Mouse (Mus musculus): ENCODE results near the gene Recql5.
A peak's percentile ranks its signal among the peaks of the same experiment; 100 is the strongest.

The Recql5 gene

GRCm38 (mm10) chr11:115939690-115940329 is 6.5 kb upstream of the Recql5 start:
- peak in 1 of 2 experiments; percentile 36 for DNase-seq (ENCODE audit: low spot score in 2 of 2)

DNA sequence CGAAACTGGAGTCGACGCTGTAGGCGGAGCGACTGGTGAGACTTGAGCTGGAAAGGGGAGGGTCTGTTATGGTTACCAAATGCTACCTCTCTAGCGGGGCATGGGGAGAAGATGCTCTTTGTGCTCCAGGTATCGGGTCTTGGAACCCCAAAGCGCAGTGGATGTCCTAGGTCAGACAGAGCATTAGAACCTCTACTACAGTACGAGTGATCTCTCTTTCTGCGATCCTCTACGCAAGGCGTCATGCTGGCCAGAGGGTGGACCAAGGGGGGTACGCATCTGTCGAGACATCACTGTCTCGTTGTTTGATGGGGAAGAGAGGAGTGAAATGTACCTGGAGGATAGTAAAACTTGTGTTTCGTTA is 452 bp upstream of the Recql5 start:
- DNase-seq (ENCODE audit: low spot score in 2 of 2) = no peak

- no peak for DNase-seq (ENCODE audit: low spot score in 2 of 2)
Observed at GRCm38 (mm10) chr11:115931235-115931634, 2.0 kb downstream of the Recql5 start.

- DNase-seq (ENCODE audit: low spot score in 2 of 2) = no peak
Observed at GRCm38 (mm10) chr11:115929818-115930217, 3.5 kb downstream of the Recql5 start.

DNA sequence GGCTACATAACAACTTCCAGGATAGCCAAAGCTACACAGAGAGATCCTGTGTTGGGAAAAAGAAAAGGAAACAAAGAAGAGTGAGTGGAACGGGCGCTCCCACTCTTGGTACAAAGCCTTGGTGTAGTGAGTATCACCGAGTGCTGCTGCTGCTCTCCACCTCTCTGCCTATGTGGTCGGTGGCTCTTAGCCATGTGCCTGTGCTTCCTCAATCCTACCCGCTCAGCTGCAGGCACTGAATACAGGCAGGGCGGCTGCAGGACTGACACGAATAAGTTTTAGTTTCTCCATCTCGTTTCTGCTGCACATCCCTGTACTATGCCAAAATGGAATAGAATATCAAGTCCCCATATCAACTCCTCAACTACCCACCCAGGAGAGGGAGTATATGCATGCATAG is 4.2 kb downstream of the Recql5 start:
- no peak for DNase-seq (ENCODE audit: low spot score in 2 of 2)

DNA sequence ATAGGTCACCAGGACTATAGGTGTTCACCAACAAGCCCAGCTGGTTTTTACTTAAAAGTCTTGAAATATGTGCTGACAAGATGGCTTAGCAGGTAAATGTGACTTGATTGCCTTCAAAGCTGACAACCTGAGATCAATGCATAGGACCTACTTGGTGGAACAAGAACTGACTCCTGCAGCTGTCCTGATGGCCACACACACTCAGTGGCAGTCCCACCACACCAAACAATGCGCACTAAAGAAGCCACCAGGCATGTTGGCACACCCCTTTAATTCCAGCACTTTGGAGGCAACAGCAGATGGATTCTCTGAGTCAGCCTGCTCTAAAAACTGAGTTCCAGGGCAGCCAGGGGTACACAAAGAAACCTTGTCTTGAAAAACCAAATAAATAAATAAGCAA is 11.3 kb downstream of the Recql5 start:
- no peak for DNase-seq (ENCODE audit: low spot score in 2 of 2)

GRCm38 (mm10) chr11:115920110-115920818 is 13.0 kb downstream of the Recql5 start:
- no peak for DNase-seq (ENCODE audit: low spot score in 2 of 2)

DNA sequence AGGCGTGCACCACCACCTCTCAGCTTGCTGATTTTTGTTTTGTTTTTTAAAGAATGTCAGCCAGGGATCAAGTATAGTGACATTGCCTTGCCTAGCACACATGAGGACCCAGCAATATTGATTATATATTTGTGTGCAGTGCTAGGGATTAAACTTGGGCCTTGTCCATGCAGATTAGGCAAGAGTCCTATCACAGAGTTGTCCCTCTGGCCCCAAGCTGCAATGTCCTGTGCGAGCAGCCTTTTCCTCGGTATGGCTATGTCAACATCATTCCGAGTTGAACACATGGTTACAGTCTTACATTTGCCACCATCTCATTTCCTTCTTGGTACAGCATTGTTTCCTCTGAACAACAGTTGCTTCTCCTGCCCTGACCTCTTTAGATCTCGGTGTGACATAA is 14.2 kb downstream of the Recql5 start:
- no peak for DNase-seq (ENCODE audit: low spot score in 2 of 2)

DNA sequence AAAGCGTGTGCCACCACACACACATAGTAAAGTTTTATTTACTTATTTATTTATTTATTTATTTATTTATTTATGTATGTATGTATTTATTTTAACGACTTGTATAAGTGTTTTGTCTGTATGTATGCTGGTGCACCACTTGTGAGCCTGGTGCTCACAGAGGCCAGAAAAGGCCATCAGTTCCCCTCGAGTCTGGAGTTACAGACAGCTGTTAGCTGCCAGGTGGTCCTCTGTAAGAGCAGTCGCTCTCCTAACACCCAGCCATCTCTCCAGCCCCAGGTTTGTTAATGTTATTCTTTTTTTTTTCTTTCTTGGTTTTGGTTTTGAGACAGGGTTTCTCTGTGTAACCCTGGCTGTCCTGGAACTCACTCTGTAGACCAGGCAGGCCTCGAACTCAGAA is 14.6 kb downstream of the Recql5 start:
- DNase-seq (ENCODE audit: low spot score in 2 of 2) = no peak

DNA sequence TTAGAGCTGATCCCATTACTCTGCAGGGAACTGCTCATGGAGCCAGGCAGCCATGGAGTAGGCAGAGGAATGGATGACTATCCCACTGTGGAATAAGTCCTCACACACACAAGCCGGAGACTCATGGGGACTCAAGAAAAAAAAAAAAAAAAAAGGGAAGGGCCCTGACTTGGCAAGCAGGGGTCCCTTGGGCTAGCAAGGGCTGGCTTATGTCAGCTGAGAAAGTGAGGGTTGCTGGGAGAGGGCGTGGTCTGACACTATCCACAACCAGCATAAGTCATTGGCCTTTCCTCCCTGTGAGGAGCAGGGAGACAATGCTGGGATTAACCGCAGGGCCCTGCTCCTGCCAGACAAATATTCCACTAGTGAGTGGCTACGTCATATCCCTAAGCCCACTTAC is 16.7 kb downstream of the Recql5 start:
- DNase-seq (ENCODE audit: low spot score in 2 of 2) = no peak

DNA sequence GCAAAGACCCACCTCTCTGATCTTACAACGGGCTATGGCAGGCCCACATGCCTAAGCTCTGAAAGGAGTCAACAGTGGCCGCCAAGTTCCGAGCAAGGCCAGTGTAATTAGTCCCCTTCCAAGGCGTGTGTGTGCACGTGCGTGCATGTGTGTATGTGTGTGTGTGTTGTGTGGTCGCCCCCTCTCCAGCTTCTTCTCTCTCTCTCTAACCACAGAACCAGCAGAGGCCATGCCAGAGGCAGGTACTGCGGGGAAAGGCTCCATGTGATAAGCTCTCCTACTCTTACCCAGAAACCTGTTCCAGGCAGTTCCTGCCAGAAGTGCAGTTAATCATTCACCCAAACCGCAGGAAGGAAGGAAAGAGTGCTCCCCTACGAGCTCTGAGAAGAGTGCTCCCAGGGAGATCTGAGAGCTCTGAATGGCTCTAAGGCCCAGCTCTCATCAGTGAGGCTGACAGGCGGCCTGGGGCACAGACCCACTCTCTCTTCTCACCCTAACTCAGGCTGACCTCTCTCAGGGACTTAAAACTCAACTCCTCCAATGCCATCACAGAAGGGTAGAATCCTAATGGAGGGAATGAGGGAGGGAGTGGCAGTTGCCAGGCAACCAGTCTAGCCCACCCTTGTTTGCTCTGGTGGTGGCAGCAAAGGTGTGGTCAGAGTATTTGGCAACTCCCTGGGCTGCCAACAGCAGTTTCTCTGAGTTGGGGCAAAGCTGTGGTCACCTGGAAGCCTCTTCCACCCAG is 21.5 kb downstream of the Recql5 start, which contains the start of gene Smim6:
Gene Smim6 (plus strand): TSS at position 386 of the 745 bp plus-strand sequence.
- DNase-seq (ENCODE audit: low spot score in 2 of 2) = peak in 1 of 2 experiments; percentile 48

DNA sequence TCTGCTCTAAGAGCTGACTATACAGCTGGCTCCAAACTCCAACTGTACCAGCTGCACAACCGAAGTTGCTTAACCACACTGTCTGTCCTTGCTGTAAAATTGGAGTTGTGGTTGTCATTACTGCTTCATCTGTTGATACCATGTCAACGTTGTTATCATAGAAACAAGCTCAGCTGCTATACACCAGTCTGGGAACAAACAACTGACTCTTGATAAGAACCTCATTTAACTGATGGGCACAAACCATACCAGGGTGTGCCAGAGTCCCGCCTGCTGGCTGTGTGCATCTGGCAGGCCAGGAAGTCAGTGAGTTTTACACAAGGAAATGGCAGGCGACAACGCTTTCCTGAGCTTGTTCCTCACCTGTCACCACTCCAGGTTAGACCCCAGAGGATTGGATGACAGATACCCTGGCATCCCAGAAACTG is 22.1 kb downstream of the Recql5 start:
- DNase-seq (ENCODE audit: low spot score in 2 of 2) = no peak

DNA sequence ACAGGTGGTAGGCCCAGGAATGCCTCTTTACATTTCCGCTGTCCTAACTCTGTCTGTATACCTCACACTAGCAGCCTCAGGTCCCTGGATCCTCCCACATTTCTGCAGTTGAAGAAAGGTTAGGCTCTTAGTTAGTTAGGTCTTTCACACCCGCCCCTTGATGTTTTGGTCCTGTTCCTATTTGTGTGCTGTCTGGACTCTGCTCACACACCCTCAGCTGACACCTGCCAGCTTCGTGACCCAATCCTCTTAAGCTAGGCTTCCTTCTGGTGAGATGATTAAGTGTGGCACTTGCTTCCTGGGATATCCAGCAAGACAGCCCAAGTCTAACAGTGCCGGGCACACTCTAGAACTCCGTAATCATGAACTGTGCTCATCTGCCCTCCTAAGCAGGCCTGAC is 26.8 kb downstream of the Recql5 start:
- DNase-seq (ENCODE audit: low spot score in 2 of 2) = no peak

DNA sequence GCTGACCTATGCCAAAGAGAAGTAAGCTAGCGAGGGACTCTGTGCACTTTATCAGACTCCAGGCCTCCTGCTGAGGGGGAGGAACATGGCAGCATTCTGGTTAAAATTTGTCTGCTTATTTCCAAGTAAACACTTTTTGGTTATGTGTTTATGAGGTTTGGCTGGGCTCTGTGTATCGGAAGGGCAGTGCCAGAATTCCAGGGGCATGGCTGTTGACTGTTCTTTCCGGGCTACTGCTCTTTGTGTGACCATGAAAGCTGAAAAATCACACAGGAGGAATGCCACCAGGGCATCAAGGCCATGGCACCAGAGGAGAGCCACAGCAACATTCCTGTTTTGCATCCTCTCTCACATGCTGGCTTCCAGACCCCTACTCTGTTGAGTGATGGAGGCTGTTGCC is 27.2 kb downstream of the Recql5 start:
- no peak for DNase-seq (ENCODE audit: low spot score in 2 of 2)

GRCm38 (mm10) chr11:115904956-115905790 is 28.1 kb downstream of the Recql5 start:
- DNase-seq (ENCODE audit: low spot score in 2 of 2) = peak; percentile 59 to 60

GRCm38 (mm10) chr11:115904231-115904955 is 28.9 kb downstream of the Recql5 start:
- DNase-seq (ENCODE audit: low spot score in 2 of 2) = peak in 1 of 2 experiments; percentile 26

DNA sequence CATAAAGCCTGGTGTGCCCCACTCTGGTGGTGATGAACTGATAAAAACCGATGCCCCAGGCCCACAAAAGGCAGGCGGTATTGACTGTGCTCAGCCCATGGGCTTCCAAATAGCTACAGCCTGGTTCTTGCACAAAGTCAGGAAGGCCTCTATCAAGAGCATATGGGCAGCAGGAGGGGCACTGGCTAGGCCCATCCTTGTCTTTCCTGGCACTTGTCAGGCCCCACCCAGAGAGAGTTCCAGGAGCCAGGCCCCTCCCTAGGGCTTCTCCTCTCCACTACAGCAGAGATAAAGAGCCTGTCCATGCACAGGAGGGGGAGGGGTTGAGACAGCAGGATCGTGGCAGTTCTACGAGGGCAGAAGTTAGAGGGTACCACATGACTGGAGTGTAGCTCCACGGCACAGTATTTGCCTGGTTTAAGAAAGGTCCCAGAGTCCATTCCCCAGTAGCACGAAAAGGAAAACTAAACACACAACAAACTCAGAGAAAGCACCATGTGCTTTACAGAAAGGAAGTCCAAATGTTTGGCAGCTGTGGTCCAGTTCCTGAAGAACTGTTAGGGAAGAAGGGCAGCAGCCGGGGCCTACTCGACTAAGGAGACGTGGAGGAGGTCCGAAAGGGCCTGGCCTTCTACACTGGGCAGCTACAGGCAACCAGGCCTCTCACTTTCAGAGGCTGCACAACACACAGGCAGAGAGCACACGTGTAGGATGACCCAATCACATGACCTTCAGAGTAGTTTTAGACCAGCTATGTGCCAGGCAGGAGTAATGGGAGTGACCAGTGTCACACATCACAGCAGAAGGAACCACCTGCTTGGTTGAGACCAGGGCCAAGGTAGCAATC is 29.7 kb downstream of the Recql5 start:
- DNase-seq (ENCODE audit: low spot score in 2 of 2) = peak in 1 of 2 experiments; percentile 31

DNA sequence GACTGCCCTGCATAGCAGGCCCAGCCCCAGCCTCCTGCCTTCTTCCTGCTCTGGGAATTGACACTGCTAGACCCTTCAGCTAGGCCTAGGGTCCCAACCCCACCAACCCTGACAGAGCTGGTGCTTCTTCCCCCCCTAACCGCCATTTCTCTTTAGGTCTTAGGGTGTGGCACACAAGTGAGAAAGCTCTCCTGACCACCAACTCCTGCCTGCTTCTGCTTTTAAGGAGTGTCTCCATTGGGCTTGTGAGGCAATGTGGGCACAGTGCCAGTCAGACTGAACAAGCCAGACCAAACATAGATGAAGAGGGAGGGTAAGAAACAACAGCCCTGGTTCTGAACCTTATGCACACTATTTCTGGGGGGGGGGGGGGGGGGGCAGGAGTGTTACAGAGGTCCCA is 30.4 kb downstream of the Recql5 start:
- DNase-seq (ENCODE audit: low spot score in 2 of 2) = peak; percentile 63 to 70

GRCm38 (mm10) chr11:115902177-115902576 is 31.1 kb downstream of the Recql5 start:
- DNase-seq (ENCODE audit: low spot score in 2 of 2) = no peak

Measured in urinary bladder, adult 18-20 months (tissue).